Mouse (Mus musculus): ENCODE measurements at regions not wholly inside any gene's neighbourhood (a gene's known extent, or its start where the extent isn't known, plus 50 kb on each side); places are given as distances from the start of the nearest gene placed in this dataset.

DNA sequence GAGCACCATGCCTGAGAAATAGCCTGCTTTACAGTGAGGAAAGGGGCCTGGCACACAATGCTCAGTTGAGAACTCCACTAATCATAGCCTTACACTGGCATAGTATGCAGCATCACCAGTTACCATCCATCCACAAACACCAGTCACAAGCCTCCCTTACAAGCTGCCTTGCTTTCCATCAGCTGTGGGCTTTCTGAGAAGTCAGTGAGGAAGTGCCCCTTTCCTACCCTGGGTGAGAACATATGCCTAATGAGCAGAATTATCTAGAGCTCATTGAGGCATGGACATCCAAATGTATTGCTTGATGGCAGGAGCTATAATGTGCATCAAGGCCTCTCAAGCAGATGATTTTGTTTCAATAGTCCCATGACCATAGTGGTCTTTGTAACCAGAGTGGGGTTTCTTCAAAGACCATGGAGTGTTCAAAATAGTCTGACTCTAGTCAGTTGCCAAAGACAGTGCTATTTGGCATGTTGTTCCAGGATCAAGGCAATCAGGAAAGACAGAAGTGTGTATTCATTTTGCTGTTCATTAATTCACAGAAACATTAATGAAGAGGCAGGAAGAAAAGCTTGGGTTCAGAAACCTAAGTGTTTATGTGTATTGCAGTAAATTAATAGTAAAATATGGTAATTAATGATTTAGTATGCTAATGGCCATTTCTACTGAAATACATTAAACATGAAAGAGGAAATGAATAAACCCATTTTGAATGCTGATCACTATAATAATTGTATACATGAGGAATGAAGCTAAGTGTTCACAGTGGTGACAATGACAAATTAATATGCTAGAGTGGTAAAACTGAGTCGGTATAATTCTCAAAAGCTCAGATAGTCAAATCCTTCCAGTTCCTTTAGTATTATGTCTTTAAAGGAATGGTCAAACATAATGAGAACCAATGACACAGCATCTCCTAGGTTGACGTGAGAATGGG lies 184.2 kb upstream of the Ugt8a start:
- no peak for TF ChIP-seq CTCF (IDR thresholded peaks at IDR 0.05; ENCODE audit: borderline replicate concordance, extremely low read depth, insufficient read depth, insufficient read length)
- no peak for TF ChIP-seq POLR2A (IDR thresholded peaks at IDR 0.05; ENCODE audit: borderline replicate concordance, extremely low read depth, insufficient read depth, insufficient read length, poor library complexity, severe bottlenecking)

Measured in brain, embryonic 14.5 days (tissue).